Mouse (Mus musculus) embryonic facial prominence, embryonic 12.5 days (tissue): ENCODE measurements around the gene Slc6a20a. TPM values are rescaled to one million over a fixed set of nuclear protein-coding genes. Genes with fewer than 3 reads are reported as not detected.

Experiments
- polyA plus RNA-seq: library from polyadenylated mRNA; unstranded; fragments of >200 nt; fragmentation: Nextera tagmentation; extraction: Ambion mirVana; gene quantifications from 2 replicates; pipeline ENCODE4 v1.2.1, GENCODE M21; 2016

The Slc6a20a gene
- polyA plus RNA-seq, 1 experiment from 2014 or later, result 0.40 TPM

Other genes starting within 250 kb of the Slc6a20a start
- 49.0 and 51.5 TPM in 2 replicates for gene Limd1, start 200.2 kb downstream of the Slc6a20a start, polyA plus RNA-seq
- 48.9 and 49.6 TPM in 2 replicates for gene Sacm1l, start 149.1 kb downstream of the Slc6a20a start, polyA plus RNA-seq
- 0.15 and 0.23 TPM in 2 replicates for gene Slc6a20b, start 46.3 kb downstream of the Slc6a20a start, polyA plus RNA-seq
- gene Ccr9, start 446 bp downstream of the Slc6a20a start, polyA plus RNA-seq, result 0.18 and 0.29 TPM in 2 replicates
- 53.6 and 55.4 TPM in 2 replicates for gene Lztfl1, start 38.8 kb upstream of the Slc6a20a start, polyA plus RNA-seq
- 0.12 and 0.19 TPM in 2 replicates for gene Cxcr6, start 127.6 kb upstream of the Slc6a20a start, polyA plus RNA-seq
- gene Fyco1, start 173.0 kb upstream of the Slc6a20a start, polyA plus RNA-seq, result 13.6 and 13.9 TPM in 2 replicates
- not detected in 2 replicates for gene Xcr1, start 183.1 kb upstream of the Slc6a20a start, polyA plus RNA-seq